Mouse (Mus musculus): Measurements from ENCODE around the gene Wdr63. TPM values are rescaled to one million over a fixed set of nuclear protein-coding genes. Genes with fewer than 3 reads are reported as not detected.

The Wdr63 gene
- total and polyA plus RNA-seq, 2 experiments from 2014 or later, result 1.1 to 1.3 TPM

GRCm38 (mm10) chr3:145995489-145995888 lies 112.4 kb downstream of the Wdr63 start:
- no peaks in the 10 kb centered on the region for H3K9me3 ChIP-seq (ENCODE audit: low read length)
- 0 out of 2 replicates have a peak, but pooled peaks cover 3% of the 10 kb centered on the region for H3K36me3 ChIP-seq (ENCODE audit: insufficient read depth, low read length)
- no peak overlapping the region for H3K9ac ChIP-seq (replicated peaks; ENCODE audit: low read length, poor library complexity, severe bottlenecking)
- no peaks in the 10 kb centered on the region for H3K4me1 ChIP-seq (ENCODE audit: insufficient read depth, low read length)
- H3K4me3 ChIP-seq (ENCODE audit: low read depth, low read length), result no peak overlapping the region
- ATAC-seq (ENCODE audit: low FRiP score), result no peak
- no peak for DNase-seq (ENCODE audit: low spot score)
- WGBS, result 89% methylated on average over 5 of the region's 5 CpGs
- no peak overlapping the region for H3K27ac ChIP-seq (ENCODE audit: low read depth, low read length)
- H3K27me3 ChIP-seq (ENCODE audit: insufficient read depth, low read length), result no peaks in the 10 kb centered on the region
- no peak overlapping the region for H3K4me2 ChIP-seq (ENCODE audit: low read depth, low read length, poor library complexity, severe bottlenecking)
- TF ChIP-seq CTCF (IDR thresholded peaks at IDR 0.05), result no peak

GRCm38 (mm10) chr3:145993481-145994201 lies 114.3 kb downstream of the Wdr63 start:
- TF ChIP-seq CTCF (IDR thresholded peaks at IDR 0.05), result no peak
- H3K9ac ChIP-seq (replicated peaks; ENCODE audit: low read length, poor library complexity, severe bottlenecking), result no peak overlapping the region
- WGBS, result 85% methylated on average over 14 of the region's 14 CpGs

GRCm38 (mm10) chr3:145992796-145993195 lies 115.1 kb downstream of the Wdr63 start:
- Histone ChIP-seq H3K27me3 (ENCODE audit: insufficient read depth, low read length) (0 out of 2 replicates have a peak, but pooled peaks cover 4% of the 10 kb centered on the region), H3K27ac (ENCODE audit: low read depth, low read length) (no peak overlapping the region), H3K4me1 (ENCODE audit: insufficient read depth, low read length) (no peaks in the 10 kb centered on the region), H3K9me3 (ENCODE audit: low read length) (no peaks in the 10 kb centered on the region), H3K36me3 (ENCODE audit: insufficient read depth, low read length) (no peaks in the 10 kb centered on the region), H3K4me3 (ENCODE audit: low read depth, low read length) (no peak overlapping the region), H3K4me2 (ENCODE audit: low read depth, low read length, poor library complexity, severe bottlenecking) (no peak overlapping the region), H3K9ac (replicated peaks; ENCODE audit: low read length, poor library complexity, severe bottlenecking) (no peak overlapping the region)
- 79% methylated on average over 10 of the region's 10 CpGs for WGBS
- TF ChIP-seq CTCF (IDR thresholded peaks at IDR 0.05), result no peak
- peak; percentile 36 for DNase-seq (ENCODE audit: low spot score)
- ATAC-seq (ENCODE audit: low FRiP score), result no peak

More at GRCm38 (mm10) chr3:145993481-145994201, 114.3 kb downstream of the Wdr63 start:
- Histone ChIP-seq H3K27me3 (ENCODE audit: insufficient read depth, low read length) (0 out of 2 replicates have a peak, but pooled peaks cover 1% of the 10 kb centered on the region), H3K4me2 (ENCODE audit: low read depth, low read length, poor library complexity, severe bottlenecking) (no peak overlapping the region), H3K4me1 (ENCODE audit: insufficient read depth, low read length) (no peaks in the 10 kb centered on the region), H3K36me3 (ENCODE audit: insufficient read depth, low read length) (0 out of 2 replicates have a peak, but pooled peaks cover 3% of the 10 kb centered on the region), H3K4me3 (ENCODE audit: low read depth, low read length) (no peak overlapping the region), H3K27ac (ENCODE audit: low read depth, low read length) (no peak overlapping the region), H3K9me3 (ENCODE audit: low read length) (no peaks in the 10 kb centered on the region)
- DNase-seq (ENCODE audit: low spot score), result no peak
- ATAC-seq (ENCODE audit: low FRiP score), result no peak

- Histone ChIP-seq H3K27ac (ENCODE audit: low read depth, low read length) (no peak overlapping the region), H3K4me1 (ENCODE audit: insufficient read depth, low read length) (no peaks in the 10 kb centered on the region), H3K4me2 (ENCODE audit: low read depth, low read length, poor library complexity, severe bottlenecking) (no peak overlapping the region), H3K27me3 (ENCODE audit: insufficient read depth, low read length) (0 out of 2 replicates have a peak, but pooled peaks cover 4% of the 10 kb centered on the region), H3K9ac (replicated peaks; ENCODE audit: low read length, poor library complexity, severe bottlenecking) (no peak overlapping the region), H3K36me3 (ENCODE audit: insufficient read depth, low read length) (no peaks in the 10 kb centered on the region), H3K4me3 (ENCODE audit: low read depth, low read length) (no peak overlapping the region), H3K9me3 (ENCODE audit: low read length) (no peaks in the 10 kb centered on the region)
- WGBS, result 89% methylated on average over 10 of the region's 10 CpGs
- TF ChIP-seq CTCF (IDR thresholded peaks at IDR 0.05), result no peak
- no peak for DNase-seq (ENCODE audit: low spot score)
- no peak for ATAC-seq (ENCODE audit: low FRiP score)
Observed at GRCm38 (mm10) chr3:145991976-145992730, 115.8 kb downstream of the Wdr63 start.

- no peak for TF ChIP-seq CTCF (IDR thresholded peaks at IDR 0.05)
- DNase-seq (ENCODE audit: low spot score) (no peak), ATAC-seq (ENCODE audit: low FRiP score) (no peak)
- Histone ChIP-seq H3K27me3 (ENCODE audit: insufficient read depth, low read length) (peaks cover 8% of the 10 kb centered on the region; the same call in 1 of the 2 replicates), H3K4me1 (ENCODE audit: insufficient read depth, low read length) (no peaks in the 10 kb centered on the region), H3K27ac (ENCODE audit: low read depth, low read length) (no peak overlapping the region), H3K4me3 (ENCODE audit: low read depth, low read length) (no peak overlapping the region), H3K36me3 (ENCODE audit: insufficient read depth, low read length) (no peaks in the 10 kb centered on the region), H3K4me2 (ENCODE audit: low read depth, low read length, poor library complexity, severe bottlenecking) (no peak overlapping the region), H3K9ac (replicated peaks; ENCODE audit: low read length, poor library complexity, severe bottlenecking) (no peak overlapping the region), H3K9me3 (ENCODE audit: low read length) (no peaks in the 10 kb centered on the region)
- WGBS, result 90% methylated on average over 13 of the region's 13 CpGs
Observed at GRCm38 (mm10) chr3:145991130-145991529, 116.8 kb downstream of the Wdr63 start.

Other genes starting within 250 kb of the Wdr63 start
- 19.4 and 29.4 TPM in 2 replicates for gene Bcl10, start 185.3 kb downstream of the Wdr63 start, total RNA-seq (2014; rRNA removed)
- 33.2 and 33.3 TPM in 2 replicates for gene Bcl10, start 185.3 kb downstream of the Wdr63 start, polyA plus RNA-seq (2015; fragmentation: Nextera tagmentation; extraction: Ambion mirVana)
- gene 2410004B18Rik, start 170.1 kb downstream of the Wdr63 start, total RNA-seq (2014; rRNA removed), result 48.9 and 55.1 TPM in 2 replicates
- 83.8 and 87.3 TPM in 2 replicates for gene 2410004B18Rik, start 170.1 kb downstream of the Wdr63 start, polyA plus RNA-seq (2015; fragmentation: Nextera tagmentation; extraction: Ambion mirVana)
- 4.2 and 4.7 TPM in 2 replicates for gene Syde2, start 120.3 kb downstream of the Wdr63 start, total RNA-seq (2014; rRNA removed)
- 0.28 and 0.32 TPM in 2 replicates for gene Syde2, start 120.3 kb downstream of the Wdr63 start, polyA plus RNA-seq (2015; fragmentation: Nextera tagmentation; extraction: Ambion mirVana)
- gene Mcoln3, start 9.3 kb upstream of the Wdr63 start, total RNA-seq (2014; rRNA removed), result 0.09 and 0.38 TPM in 2 replicates
- gene Mcoln3, start 9.3 kb upstream of the Wdr63 start, polyA plus RNA-seq (2015; fragmentation: Nextera tagmentation; extraction: Ambion mirVana), result 0.29 and 0.38 TPM in 2 replicates
- gene Mcoln2, start 41.7 kb upstream of the Wdr63 start, total RNA-seq (2014; rRNA removed), result 0.16 TPM in 1 of 2 replicates, not detected in the other
- gene Mcoln2, start 41.7 kb upstream of the Wdr63 start, polyA plus RNA-seq (2015; fragmentation: Nextera tagmentation; extraction: Ambion mirVana), result 0.09 and 0.43 TPM in 2 replicates
- 0.66 and 1.6 TPM in 2 replicates for gene Lpar3, start 112.8 kb upstream of the Wdr63 start, total RNA-seq (2014; rRNA removed)
- gene Lpar3, start 112.8 kb upstream of the Wdr63 start, polyA plus RNA-seq (2015; fragmentation: Nextera tagmentation; extraction: Ambion mirVana), result 0.31 and 0.55 TPM in 2 replicates

All from midbrain, postnatal 0 days (tissue).